Mouse (Mus musculus): ENCODE measurements around the gene Ccnf.

DNA sequence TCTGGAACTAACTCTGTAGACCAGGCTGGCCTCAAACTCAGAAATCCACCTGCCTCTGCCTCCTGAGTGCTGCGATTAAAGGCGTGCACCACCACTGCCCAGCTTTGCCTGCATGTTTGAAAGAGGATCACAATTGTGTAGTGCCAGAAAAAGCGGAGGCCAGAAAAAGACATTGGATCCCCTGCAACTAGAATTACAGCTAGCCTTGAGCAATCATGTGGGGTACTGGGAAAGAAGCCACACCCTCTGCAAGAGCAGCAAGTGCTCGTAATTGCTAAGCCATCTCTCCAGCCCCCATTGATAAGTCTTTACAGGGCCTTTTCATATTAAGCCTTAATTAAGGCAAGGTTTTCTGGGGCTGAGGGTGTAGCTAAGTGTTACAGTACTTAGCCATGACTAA is 59.8 kb downstream of the Ccnf start:
- TF ChIP-seq CTCF (IDR thresholded peaks at IDR 0.05; ENCODE audit: control insufficient read depth, insufficient read depth, insufficient read length): no peak
- no peak for TF ChIP-seq USF1 (IDR thresholded peaks at IDR 0.05; ENCODE audit: low read depth)
- no peak for TF ChIP-seq MYOG (IDR thresholded peaks at IDR 0.05; ENCODE audit: control insufficient read depth, extremely low read depth, insufficient read length)
- TF ChIP-seq MYOD1 (IDR thresholded peaks at IDR 0.05; ENCODE audit: control insufficient read depth, insufficient read length, low read depth): no peak
- TF ChIP-seq CEBPB (IDR thresholded peaks at IDR 0.05; ENCODE audit: low read depth): no peak
